Mouse (Mus musculus) brain, adult 2 months (tissue): ENCODE results near the gene Gm14325.
"Not testable (repeated sequence)": the region's sequence is repeated elsewhere in the genome, so short reads cannot be mapped to it uniquely, and the experiment has no call there.

ENCODE experiments used
- DNase-seq: peaks from one replicate; pipeline ENCODE4 v3.0.0; 2011; ENCODE audit warnings: low read depth, low spot score

The Gm14325 gene

DNA sequence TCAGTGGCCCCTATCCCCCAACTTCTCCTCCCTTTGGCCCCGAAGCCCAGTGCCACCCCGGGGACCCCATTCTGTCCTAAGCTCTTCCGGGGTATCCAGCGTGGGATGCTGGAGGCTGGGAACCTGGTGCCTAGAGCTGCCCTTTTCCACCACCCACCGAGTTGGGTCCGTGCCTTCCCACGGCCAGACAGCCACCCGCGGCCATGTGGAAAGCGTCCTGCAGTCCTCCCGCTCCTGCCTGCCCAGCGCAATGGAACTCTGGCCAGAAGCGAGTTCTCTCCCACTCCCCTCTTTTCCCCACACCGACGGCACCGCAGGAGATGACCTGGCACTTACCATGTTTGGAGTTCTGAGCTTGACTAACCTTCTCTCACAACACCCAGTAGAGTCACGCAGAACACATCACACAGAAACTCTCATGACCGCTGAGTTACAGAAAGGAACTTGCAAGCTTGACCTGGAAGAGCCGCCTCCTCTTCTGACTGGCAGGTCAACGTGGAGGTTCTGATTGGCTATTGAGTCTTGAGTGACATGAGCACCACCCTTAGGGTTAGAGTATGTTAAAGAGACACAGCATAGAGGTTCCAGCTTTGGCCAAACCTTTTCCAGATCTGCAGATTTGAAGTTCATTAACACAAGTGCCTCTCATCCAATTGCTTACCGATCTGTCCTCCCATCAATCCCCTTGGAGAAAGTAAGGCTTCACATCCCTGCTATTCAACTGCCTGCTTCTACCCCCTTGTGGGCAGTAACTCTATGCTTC lies at the start of gene Gm14325:
TSS of gene Gm14325 (minus strand) at position 436 of the 763 bp plus-strand sequence.
- peak; percentile 93 for DNase-seq

DNA sequence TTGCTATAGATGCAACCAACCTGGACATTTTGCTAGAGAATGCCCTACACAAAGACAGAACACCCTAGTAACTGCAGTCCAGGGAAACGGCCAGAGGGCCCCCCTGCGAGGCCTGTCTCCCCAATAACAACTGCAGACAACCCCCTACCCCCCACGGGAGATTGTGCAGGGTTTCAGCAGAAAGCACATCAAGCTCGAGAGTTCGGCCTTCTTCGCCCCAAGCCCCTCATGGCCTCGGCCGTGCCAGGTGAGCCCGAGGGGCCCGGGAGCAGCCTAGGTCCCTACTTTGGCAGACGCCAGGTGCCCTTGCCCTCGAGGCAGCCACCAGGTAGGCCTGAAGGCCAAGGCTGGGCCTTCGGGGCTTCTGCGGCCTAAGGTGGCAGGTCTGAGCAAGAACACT lies 47.6 kb upstream of the Gm14325 start:
- DNase-seq: not testable (repeated sequence)

DNA sequence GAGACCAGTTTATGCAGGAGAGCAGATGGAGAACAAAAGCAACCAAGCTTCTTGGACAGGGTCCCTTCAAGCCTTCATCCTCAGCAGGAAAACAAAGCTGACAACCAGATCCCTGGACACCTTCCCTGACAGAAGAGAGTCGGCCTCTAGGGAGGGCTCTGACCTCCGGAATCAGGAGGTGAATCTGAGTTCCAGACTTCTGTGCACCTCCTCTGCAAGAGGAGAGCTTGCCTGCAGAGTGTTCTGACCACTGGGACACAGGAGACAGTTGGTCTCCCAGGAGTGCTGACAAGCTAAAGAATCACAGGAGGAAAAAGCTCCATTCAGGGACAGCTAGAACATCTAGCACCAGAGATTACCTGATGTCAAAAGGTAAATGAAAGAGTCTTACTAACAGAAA lies 22.1 kb upstream of the Gm14325 start:
- DNase-seq: not testable (repeated sequence)

DNA sequence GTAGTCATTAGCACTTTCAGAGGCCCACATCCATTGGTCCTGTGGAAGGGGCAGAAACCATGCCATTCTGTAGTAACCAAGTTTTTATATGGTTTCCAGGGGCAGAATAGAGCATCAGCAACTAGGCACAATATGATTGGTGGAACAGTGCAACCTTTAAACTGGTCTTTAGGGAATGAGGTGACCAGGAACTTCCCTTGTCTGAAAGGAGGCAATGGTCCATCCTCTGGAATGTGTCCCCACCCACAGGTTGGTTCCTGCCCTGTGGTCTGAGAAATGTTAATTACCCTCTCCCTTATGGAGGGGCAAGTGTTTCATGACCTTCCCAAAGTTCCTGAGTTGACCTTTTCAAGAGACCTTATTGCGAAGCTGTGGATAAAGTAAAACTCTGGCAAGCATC lies 3.5 kb upstream of the Gm14325 start:
- not testable (repeated sequence) for DNase-seq

DNA sequence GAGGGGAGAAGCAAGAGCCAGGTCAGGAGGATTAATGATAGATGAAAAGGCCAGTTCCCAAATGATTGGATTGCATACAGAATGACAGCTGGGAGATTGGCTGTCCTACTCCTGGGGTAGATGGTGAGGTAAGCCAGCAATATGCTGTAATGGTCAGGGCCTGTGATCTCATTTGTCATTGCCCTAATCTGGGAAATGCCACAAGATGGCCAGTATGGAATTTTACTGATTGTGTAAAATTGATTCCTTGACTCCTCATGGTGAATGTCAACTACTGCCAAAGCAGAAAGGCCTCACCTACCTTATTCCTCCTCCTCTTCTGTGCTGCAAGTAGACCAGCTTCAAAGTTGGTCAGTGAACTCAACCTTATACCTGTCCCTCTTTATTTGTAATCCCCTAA lies 3.4 kb downstream of the Gm14325 start:
- not testable (repeated sequence) for DNase-seq

DNA sequence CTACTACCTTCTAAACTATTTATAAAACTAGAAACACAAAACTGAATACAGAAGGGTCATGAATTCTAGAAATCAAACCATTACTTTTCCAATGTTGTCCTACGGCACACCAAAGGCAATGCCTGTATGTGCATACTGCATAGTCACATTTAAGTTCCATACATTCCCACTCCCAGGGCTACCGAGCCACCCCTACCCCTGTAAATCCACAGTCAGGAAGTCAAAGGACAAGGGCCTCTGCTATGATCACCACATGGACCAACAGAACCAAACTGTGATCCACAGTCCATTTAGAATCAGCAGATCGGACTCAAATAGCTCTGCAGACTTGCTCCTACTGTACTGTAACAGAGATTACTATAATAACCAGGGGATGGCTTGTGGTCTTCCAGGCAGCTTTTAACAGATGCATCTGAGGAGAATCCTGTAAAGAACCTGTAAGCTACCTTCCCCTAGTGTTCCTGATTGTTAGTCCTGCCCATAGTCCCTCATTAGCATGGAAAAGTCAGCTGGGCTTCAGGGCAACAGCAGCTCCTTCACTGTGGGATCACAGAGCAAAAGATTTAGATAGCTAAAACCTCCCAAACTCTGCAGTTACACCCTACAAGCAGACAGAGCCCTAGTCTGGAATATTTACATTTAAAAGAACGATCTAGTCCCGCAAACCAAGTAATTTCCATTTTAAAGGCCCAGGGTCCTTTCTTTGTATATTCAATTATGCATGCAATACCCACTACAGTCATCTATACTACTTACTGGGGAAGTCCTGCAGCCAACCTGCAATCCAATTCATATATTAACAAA lies 4.2 kb downstream of the Gm14325 start:
- DNase-seq: not testable (repeated sequence)

DNA sequence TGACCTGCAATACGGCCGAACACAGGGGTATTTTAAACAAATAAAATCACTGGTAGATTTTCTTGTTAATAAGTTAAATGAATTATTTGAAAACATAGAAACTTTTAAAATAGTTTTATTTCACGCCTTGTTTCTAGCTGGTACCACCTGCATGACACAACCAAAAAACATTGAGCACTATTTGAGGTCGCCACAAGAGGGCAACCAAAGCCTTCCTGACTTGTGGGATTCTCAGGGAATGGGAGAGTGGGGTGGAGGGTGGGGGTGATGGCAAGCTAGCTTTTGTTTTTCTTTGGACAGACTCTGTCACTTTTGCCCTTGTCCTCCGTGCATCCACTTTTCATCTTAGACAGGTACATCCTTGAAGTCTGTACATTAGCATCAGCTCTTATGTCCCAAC lies 18.2 kb downstream of the Gm14325 start:
- not testable (repeated sequence) for DNase-seq

DNA sequence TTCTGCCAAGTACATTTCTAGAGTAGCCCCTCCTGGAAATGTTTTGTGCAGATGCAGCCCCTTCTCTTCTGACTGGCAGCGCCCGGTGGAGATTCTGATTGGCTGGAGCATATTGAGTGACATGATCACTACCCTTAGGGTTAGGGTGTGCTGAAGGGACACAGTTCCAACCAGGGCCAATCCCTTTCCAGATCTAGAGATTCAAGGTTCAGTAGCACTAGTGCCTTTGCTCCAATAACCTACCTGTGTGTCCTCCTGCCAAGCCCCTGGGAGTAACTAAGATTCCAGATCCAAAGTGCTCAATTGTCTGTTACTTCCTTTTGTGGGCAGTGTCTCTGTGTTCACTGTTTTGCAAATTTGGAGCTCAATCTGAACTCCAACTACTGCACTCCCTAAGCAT lies 34.0 kb downstream of the Gm14325 start:
- DNase-seq: not testable (repeated sequence)

DNA sequence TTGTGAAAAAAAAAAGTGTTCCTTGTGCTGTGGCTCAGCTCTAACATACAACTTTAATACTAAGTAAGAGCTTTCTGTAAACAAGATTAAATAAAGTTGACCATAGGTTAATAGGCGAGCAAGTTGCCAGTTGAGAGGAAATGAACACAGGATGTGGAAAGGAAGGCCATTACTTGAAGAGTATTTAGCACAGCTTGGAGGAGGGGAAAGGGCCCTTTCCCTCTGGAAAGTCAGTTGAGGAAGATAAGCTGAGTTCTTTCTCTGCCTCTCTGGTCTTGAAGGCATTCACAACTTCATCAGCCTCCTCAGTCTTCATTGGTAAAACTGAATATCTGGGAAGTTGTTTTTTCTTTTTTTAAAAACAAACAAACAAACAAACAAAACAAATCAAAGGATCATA lies 52.8 kb downstream of the Gm14325 start:
- not testable (repeated sequence) for DNase-seq
